Mouse (Mus musculus): Measurements from ENCODE around the gene Fstl4.

The Fstl4 gene

GRCm38 (mm10) chr11:52764461-52764893, at the start of gene Fstl4:
TSS of gene Fstl4 (plus strand) at chr11:52764634.
- DNase-seq, result peak; percentile 52 to 61

- DNase-seq, result no peak
These were observed 45.9 kb upstream of the Fstl4 start for GRCm38 (mm10) chr11:52718570-52718969.

- no peak for DNase-seq
These were observed 43.3 kb upstream of the Fstl4 start for GRCm38 (mm10) chr11:52721087-52721486.

GRCm38 (mm10) chr11:52722706-52723105, 41.7 kb upstream of the Fstl4 start:
- DNase-seq, result no peak

- no peak for DNase-seq
These were observed 38.4 kb upstream of the Fstl4 start for GRCm38 (mm10) chr11:52726001-52726400.

GRCm38 (mm10) chr11:52728479-52728878, 36.0 kb upstream of the Fstl4 start:
- no peak for DNase-seq

- no peak for DNase-seq
These were observed 34.5 kb upstream of the Fstl4 start for GRCm38 (mm10) chr11:52729890-52730289.

GRCm38 (mm10) chr11:52731979-52732378, 32.5 kb upstream of the Fstl4 start:
- no peak for DNase-seq

GRCm38 (mm10) chr11:52734493-52735195, 29.8 kb upstream of the Fstl4 start:
- no peak for DNase-seq

GRCm38 (mm10) chr11:52739187-52739586, 25.2 kb upstream of the Fstl4 start:
- DNase-seq, result peak in 1 of 2 experiments; percentile 14

GRCm38 (mm10) chr11:52740466-52740865, 24.0 kb upstream of the Fstl4 start:
- no peak for DNase-seq

- DNase-seq, result no peak
These were observed 20.5 kb upstream of the Fstl4 start for GRCm38 (mm10) chr11:52743956-52744355.

- DNase-seq, result no peak
These were observed 19.6 kb upstream of the Fstl4 start for GRCm38 (mm10) chr11:52744593-52745450.

- DNase-seq, result no peak
These were observed 17.2 kb upstream of the Fstl4 start for GRCm38 (mm10) chr11:52747206-52747605.

GRCm38 (mm10) chr11:52747766-52748456, 16.5 kb upstream of the Fstl4 start:
- DNase-seq, result no peak

- DNase-seq, result no peak
These were observed 14.4 kb upstream of the Fstl4 start for GRCm38 (mm10) chr11:52749988-52750387.

GRCm38 (mm10) chr11:52752524-52752923, 11.9 kb upstream of the Fstl4 start:
- no peak for DNase-seq

- DNase-seq, result no peak
These were observed 11.2 kb upstream of the Fstl4 start for GRCm38 (mm10) chr11:52753261-52753660.

- no peak for DNase-seq
These were observed 2.6 kb upstream of the Fstl4 start for GRCm38 (mm10) chr11:52761800-52762199.

GRCm38 (mm10) chr11:52764894-52765677, 652 bp downstream of the Fstl4 start:
- DNase-seq, result no peak

- peak; percentile 41 to 62 for DNase-seq
These were observed 1.3 kb downstream of the Fstl4 start for GRCm38 (mm10) chr11:52765678-52766254.

GRCm38 (mm10) chr11:52767921-52768320, 3.5 kb downstream of the Fstl4 start:
- DNase-seq, result no peak
